Mouse (Mus musculus) fibroblast of lung, adult 2 months (primary cell): ENCODE results near the gene Dnlz.
A peak's percentile ranks its signal among the peaks of the same experiment; 100 is the strongest.
"Not testable (repeated sequence)": the region's sequence is repeated elsewhere in the genome, so short reads cannot be mapped to it uniquely, and the experiment has no call there.

Experiments
- DNase-seq: peaks from one replicate; pipeline ENCODE4 v3.0.0-alpha.2; 2011; ENCODE audit warnings: low read depth

The Dnlz gene

DNA sequence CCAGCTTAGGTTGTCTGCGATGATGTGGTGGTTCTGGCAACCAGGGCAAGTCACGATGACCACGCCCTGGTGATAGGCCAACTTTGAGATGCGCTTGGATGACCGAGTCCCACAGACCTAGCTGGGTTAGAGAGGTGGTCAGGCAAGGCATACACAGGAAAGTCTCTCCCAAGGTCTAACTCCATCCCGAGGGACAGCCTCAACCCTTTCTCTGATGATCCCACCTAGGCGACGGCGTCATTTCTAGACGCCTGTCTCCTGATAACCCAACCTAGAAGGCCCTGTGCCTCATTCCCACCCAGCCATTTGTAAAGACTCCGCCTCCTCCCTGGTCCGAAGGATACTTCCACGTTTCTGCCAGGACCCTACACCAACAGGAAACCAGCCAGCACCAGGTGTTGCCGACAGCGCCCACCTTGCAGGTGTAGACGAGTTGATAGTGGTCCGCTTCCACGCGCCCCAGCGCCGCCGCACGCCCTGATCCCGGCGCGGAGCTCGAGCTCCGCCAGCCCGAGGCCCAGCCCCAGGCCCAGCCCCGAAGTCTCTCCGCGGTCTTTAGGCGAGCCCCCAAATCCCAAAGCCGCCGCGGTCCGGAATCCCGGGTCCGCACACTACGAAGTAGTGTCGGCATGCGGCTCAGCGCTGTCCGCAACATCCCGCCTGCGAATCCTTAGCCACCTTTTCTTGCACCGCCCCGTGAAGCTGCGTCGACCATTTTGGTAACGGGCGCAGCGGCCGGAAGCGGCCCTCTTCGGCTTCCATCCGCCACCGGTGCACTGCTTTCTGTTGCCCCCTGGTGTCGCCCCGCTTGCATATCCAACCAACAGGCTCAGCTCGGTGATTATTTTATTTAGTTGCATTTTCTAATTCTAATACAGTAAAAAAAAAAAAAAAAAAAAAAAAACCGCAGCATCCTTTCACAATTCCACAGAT is at the start of gene Dnlz:
Dnlz (minus strand) TSS at position 753 of the 933 bp plus-strand sequence.
- peak; percentile 82 for DNase-seq

DNA sequence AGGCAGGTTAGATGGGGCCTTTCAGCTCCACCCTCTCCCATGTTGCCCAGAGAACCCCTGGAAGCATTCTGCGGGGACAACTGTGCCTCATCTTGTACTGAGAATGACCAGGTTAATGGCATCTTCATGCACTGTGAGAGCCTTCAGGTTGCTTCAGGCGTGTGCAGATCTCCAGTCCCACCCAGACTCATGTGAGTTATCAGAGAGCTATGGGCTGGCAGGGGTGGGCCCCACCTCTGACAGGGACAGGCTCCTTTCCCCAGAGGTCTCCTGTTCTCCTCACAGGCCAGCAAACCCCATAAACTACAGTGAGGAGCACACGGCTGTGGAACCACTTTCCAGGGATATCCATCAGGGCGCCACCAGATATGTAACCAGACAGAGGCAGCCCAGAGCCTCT is 49.1 kb upstream of the Dnlz start:
- no peak for DNase-seq

DNA sequence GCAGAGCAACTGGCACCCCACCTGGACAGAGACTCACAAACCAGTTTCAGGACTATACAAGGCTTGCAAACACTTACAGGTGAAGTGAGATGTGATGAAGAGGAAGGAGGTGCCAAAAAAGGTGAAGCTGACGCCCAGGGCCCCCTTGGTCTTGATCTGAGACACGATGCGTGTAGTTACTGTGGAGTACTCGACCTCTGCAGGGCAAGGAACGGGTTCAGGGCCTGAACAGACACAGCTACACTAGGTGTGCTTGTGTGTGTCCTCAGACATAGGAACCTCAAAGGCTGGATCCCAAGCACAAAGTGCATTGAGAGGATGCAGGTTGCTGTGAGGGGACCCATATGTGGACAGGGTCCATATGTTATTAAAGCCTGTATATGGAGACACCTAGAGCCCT is 48.4 kb upstream of the Dnlz start:
- DNase-seq, result no peak

DNA sequence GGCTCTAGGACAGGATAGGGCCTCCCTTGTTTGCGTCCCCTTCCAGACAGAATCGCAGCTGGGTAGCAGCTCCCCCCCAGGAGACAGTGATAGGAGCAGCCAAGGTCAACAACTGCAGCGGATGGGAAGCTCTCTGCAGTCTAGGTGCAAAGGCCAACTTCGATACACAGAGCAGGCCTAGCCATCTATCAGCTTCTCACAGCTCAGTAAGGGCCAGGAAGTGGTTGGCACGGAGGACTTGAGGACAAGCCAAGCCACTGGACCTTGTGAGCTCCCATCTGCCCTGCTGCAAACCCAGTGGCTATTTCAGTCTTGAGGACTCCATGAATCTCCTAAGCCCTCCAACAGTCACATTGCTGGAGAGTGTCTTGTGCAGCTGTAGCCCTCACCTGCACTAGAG is 47.7 kb upstream of the Dnlz start:
- no peak for DNase-seq

DNA sequence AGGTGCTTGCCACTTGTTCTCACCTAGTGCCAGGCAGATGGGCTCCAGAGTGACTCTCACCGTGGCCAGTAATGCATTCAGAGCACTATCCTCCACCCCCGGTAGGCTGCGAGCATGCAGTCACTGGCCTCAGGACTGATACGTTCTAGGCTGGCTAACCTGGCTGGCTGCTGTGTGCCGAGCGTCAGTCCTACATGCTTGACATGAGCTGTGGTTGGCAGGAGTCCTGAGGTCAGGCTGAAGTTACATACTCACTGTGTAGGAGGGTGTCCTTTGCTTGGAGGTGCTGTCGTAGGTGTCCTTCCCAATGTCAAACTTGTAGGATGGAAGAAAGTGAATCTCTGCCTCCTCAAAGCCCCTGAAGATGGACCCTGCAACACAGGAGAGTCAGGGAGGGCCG is 47.1 kb upstream of the Dnlz start:
- DNase-seq, result no peak

DNA sequence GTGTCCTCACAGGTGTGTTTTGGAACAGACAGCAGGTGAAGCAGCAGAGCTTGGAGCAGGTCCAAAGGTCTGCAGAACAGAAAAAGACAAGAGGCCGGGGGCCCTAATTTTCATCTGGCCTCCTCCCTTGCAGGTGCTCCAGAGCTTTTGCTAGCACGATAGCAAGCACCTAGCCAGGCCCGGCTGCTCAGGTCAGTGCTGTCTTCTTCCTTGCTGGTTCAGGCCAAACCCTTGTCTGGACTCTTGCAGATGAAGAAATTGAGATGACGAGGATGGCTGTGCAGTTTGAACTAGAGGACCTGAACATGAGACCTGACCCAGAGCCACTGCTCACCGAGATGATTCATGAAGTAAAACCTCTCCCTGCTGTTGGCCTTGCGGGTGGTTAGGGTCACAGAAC is 39.7 kb upstream of the Dnlz start:
- DNase-seq, result no peak

DNA sequence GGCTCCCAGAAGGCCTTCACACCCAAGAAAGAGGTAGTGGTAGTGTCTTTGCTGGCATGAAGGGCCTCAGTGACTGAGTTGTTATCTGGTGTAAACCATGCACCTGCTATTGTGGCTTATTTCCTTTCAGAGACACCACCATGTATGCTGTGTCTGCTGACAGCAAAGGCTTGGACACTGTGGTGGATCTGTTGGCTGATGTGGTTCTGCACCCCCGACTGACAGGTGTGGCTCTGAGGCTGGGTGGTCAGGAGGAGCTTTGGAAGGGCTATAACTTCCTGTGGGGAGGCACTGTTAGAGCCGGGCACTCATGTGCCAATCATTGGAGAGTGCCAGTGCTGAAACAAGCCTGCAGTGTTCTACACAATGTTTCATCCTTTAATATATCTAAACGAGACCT is 39.0 kb upstream of the Dnlz start:
- DNase-seq, result no peak

DNA sequence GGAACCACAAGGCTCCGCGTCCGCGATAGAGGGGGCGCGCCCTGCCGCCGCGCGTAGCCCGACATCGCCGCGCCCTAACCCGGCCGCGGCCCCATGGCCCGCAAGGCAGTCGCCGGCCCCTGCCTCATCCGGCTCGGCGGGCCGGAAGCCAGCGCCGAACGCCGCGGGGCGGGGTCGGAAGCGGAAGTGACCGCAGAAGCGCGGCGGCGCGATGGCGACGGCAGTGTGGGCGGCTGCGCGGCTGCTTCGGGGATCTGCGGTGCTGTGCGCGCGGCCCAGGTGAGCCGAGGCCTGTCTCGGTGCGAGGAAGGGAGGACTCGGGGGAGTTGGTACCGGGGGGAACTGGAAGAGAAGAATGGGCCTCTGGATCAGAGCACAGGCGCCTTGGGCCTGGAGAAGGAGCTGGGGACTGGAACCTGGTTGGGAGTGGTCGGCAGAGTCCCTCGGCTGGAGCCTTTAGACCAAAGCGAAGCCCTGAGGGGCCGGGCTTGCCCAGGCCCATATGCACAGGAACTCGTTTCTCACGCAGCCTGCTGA is 37.3 kb upstream of the Dnlz start, which contains the start of the genes Entr1 and Pmpca:
Entr1 (minus strand) TSS at position 163 of the 537 bp plus-strand sequence.
Pmpca (plus strand) TSS at position 186 of the 537 bp plus-strand sequence.
- DNase-seq, result no peak

DNA sequence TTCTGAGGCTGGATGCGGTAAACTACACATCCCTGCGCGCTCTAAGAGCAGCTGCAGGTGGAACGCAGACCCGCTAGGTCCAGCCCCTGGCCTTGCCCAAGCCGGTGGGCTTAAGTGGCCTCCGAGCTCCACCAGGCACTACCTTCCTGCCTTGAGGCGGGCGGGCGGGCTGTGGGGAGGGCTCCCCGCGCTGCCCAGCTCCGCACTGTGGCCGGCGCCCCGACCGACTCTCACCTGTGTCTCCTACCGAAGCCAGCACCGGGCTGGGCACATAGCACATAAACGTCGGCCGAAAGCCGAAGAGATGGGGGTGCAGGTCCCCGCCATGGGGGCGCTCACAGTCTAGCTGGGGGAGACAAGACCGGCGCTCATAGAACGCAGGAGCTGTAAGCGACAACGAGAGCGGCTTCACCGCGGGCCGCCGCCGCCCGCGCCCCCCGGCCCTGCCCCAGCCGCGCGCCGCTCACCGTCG is 36.8 kb upstream of the Dnlz start:
- no peak for DNase-seq

DNA sequence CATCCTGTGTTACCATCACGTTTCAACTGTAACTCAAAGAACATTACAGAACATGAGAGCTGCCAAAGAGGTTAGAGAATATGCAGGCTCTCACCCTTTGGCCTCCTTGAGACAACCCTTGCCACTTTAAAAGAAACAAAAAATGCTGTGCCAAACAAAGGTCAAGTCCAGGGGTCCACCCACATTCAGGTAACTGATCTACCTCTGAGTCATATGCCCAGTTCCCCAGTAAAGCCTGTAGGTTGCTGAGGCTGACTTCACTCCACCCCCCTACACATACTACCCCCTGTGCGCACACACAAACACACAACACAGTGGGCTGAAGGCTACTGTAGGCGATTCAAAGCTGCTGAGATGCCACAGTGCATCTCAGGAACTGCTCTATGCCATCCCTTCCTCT is 35.8 kb upstream of the Dnlz start:
- DNase-seq, result no peak

DNA sequence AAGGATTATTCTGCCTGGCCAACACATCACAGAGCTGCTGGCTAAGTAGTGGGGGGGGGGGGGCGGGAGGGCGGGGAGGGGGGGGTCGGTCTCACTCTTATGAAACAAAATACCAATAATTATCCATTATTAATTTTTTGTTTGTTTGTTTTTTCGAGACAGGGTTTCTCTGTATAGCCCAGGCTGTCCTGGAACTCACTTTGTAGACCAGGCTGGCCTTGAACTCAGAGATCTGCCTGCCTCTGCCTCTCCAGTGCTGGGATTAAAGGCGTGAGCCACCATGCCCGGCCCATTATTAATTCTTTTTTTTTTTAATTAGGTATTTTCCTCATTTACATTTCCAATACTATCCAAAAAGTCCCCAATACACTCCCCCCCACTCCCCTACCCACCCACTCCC is 29.0 kb upstream of the Dnlz start:
- DNase-seq, result not testable (repeated sequence)

DNA sequence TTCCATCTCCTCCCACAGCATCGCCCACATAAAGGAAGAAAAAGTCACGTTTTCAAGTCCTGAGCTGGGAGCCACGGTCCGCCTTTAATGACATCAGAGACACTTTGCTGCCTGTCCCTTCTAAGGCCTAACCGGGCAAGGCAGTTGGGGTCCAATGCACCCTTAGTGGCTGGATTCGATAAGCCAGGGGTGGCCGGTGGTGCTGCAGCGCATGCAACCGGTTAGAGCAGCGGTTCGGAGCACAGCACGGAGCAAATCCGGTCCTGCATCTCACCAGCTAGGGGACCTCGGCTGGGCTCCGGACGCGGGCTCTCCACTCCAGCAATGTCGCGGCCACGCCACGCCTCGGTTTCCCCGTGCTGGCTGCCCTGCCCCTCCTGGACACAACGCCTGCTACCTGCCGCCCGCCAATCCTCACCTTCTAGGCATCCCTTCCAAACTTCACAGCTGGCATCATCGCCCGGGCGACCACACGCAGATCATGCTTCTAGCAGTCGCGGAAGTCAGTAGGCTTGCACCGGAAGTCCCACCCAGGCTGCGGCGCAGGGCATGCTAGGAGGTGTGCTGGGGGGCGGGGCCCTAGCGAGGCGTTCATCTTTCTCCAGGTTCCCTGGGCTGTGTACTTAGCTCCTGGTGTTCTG is 28.3 kb upstream of the Dnlz start, which contains the start of gene Snapc4:
Snapc4 (minus strand) TSS at position 523 of the 641 bp plus-strand sequence.
- DNase-seq, result peak; percentile 46

DNA sequence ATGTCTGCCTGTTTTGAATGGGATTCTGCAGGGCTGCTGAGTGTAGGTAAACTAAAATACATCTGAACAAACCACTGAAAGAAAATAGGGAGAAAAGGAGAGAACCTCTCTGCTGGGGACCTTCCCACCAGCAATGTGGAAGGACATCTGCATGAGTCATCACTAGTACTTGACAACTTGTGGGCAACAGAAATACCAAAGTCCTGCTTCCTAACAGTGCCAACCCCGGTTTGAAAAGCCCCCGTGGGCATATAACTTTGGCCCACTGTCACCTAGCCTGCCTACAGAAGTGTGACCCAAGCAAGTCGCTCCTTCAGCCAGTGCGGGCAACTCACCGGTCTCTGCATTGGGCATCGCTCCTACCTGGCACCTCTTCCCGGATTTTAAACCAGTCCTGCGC is 20.5 kb upstream of the Dnlz start:
- DNase-seq, result no peak

DNA sequence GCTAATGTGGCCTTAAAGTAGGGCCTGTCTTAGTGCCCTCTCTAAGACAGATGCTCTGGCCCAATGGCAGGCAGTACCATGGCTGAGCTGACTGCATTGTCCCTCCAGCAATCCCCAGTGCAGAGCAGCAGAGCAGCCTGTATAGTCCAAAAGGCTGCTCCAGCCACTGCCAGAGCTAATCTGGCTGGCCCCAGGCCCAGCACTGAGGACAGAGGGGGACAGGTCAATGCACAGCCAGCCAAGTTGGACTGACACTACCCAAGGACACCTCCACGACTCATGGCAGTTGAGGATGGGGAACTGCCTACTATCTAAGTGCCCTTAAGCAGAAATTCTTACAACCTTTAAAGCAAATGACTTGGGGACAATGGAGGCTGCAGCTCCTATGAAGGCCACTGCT is 16.7 kb upstream of the Dnlz start:
- no peak for DNase-seq

DNA sequence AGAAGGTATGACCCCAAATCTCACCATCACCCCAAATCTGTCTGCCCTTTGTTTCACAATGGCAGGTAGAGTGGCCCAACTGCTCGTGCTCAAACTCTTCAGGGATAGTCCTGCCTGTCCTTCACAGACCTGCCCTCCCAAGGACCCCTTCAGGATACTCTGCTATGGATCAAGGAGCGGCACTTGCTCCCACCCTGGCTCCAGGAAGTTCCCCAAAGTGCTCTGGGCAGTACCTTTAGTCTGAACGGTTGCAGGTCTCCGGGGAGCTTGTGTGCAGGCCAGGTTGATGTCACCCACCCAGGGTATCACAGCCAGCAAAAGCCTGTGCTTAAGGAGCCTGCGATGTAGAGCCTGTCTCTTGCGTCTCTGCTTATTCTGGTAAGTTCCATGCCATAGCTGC is 16.0 kb upstream of the Dnlz start:
- DNase-seq, result no peak

DNA sequence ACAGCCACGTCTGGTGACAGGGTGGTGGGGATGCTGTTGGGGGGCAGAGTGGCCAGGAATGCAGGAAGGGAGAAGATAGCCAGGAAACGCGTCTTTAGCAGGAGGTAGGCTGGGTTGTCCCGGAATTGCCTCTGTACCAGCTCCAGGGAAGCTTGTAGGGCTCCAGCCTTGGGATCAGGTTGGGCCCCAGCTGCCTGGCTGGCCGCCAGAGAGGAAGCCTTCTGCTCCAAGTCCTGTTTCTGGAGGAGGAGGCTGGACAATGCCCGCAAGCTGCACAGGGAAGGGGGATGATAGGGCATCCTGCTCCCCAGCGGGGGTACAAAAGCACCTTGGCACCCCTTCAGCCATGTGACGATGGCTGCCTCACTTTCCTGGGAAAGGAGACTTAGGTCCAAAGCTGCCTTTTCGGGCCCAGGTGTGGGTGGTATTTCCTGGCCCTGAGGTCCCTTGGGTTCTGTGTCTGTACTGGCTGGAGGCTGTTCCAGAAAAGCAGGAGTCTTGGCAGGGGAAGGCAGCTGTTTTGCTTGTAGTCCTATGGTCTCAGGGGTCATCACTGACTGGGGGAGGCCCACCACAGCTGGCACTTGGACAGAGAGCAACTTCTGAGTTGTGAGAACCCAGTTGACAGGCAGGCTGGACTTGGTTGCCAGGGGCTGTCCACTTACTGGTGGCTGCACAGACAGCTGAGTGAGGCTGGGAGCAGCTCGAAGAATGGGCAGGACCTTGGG is 13.0 kb upstream of the Dnlz start:
- DNase-seq, result no peak

DNA sequence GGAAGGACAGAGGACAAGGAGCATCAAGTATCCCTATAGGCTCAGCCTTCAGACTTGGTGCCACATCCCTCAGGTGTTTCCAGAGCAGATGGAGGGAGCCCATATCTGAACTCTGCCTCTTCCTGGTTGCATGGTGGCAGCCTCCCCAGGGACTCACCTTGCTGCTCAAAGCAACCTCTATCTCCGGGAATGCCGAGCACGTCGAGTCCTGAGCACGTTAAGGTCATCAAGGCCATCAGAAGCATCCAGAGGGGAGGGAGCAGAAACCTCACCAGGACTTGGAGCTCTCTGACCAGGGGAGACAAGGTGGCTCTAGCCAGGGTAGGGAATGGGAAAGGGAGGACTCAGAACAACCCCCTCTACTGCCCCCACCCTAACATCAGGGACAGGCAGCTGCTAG is 11.6 kb upstream of the Dnlz start:
- DNase-seq, result no peak

DNA sequence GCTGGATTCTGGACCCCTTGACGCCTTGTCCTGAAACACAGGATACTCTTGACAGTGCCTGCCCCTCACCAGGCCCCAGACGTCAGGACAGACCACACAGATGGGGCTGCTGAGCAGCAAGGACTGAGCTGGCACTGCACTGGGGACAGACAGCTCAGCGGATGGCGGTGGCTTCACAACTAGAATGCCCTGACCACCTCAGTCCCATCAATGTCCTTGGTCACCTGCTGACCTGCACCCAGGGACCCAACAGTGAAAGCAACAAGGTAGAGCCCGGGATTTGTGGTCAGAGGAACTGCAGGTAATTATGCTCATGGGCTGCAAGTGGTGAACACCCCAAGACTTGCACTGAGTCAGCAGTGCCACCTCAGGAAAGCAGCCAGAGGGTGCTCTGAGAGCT is 11.1 kb upstream of the Dnlz start:
- no peak for DNase-seq

DNA sequence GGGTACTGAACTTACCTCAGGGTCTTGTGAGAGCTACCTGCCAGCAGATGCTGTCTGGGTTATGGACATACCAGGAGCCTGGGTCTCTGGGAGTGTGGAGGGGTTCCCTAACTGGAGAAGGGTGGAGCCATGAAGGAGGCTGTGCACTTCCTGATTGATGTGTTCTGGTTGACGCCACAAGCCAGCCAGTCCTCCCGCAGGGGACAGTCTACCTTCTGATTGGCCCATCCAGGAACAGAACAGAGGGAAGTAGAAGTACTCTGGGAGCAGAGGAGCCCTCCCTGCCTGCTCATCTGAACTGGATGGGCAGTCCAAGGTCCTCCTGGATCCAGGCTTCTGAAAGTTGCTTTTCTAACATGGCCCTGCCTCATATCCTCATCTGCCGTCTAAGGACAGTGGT is 8.9 kb upstream of the Dnlz start, which contains the start of gene Card9:
Card9 (minus strand) TSS at position 147 of the 400 bp plus-strand sequence.
- no peak for DNase-seq

DNA sequence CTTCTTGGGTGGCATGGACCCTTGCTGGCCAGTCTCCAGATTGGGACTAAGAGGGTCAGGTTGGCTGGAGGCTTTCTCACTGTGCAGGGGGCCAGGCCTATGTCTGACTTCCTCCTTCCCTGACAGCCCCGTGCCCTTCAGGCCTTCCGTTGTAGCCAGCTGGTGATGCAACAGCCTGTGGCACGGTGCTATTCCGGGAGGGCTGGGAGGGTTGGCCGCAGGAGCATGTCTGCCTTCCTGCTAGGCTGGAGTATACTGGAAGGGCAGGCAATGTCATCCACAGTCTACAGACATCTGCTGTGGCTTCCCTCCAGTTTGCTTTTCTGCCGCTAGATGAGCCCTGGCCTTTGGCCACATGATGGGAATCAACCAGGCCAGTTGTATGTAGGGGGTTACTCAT is 8.1 kb upstream of the Dnlz start:
- no peak for DNase-seq

DNA sequence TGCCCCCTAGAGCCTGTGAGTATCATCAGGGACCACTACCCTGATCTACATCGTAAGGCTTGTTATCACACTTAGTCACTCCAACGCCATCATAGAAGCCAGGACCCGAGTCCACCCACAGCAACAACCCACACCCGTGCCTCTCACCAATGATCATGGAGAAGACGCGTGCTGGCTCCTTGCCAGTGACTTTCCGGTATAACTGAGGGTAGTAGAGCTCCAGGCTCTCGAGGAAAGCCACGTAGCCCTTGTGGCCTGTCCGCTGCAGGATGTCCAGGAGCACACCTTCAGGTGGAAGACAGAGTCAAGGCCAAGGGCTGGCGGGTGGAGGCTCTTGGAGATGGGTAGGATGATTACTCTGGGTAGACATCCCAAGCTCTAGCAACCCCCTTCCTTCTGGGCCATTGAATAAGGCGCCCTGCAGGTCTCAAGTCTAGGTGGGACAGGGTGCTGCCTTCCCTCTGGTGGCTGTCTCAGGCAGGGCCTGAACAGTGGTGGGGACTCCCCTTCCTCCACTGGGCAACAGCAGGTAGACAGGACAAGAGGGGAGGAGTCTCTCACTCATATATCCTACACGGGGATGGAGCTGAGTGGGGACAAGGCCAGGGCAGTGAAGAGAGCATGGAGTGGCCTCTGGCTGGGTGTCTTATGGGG is 6.9 kb upstream of the Dnlz start:
- no peak for DNase-seq

DNA sequence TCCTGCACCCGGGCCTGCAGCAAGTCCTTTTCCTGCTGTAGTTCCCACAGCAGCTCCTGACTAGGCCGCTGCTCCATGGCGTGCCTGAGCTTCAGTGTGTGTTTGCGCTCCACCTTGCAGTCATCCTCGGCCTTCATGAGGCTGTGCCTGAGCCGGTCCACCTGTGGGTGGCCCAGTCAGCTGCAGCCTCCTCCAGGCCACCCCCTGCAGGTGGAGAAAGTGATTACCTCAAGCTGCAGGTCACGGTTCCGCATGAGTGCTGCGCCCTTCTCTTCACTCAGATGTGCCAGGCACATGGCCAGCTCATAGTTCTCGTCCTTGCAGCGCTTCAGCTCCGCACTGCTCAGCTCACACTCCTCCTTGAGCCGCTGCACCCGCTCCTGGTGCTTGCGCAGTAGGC is 5.6 kb upstream of the Dnlz start:
- no peak for DNase-seq
